Mouse (Mus musculus) E14TG2a.4 (cell line): Measurements from ENCODE around the gene Ntn4.

ENCODE experiments used
- H3K27me3 ChIP-seq: 2 replicates; pipeline ENCODE4 v1.6.1; 2014; ENCODE audit warnings: low read length, control low read depth; ENCODE audit not compliant: insufficient read depth
- H3K36me3 ChIP-seq: 2 replicates; pipeline ENCODE4 v1.6.1; 2014; ENCODE audit warnings: low read length, control low read depth; ENCODE audit not compliant: insufficient read depth
- H3K4me1 ChIP-seq: replicated peaks from 2 replicates; pipeline ENCODE4 v1.6.1; 2014; ENCODE audit warnings: low read depth, low read length, control low read depth
- H3K4me3 ChIP-seq: replicated peaks from 2 replicates; pipeline ENCODE4 v1.5.1; 2014; ENCODE audit warnings: mild to moderate bottlenecking, low read length
- H3K9me3 ChIP-seq: 2 replicates; pipeline ENCODE4 v1.6.1; 2014; ENCODE audit warnings: low read length, control low read depth
- CTCF ChIP-seq: conservative IDR thresholded peaks from 2 replicates; pipeline ENCODE4 v1.5.1; 2014; ENCODE audit warnings: low read length
- NANOG ChIP-seq: IDR thresholded peaks from 2 replicates; pipeline ENCODE4 v1.6.1; 2014; ENCODE audit warnings: borderline replicate concordance, low read length, mixed read lengths
- POU5F1 ChIP-seq: IDR thresholded peaks from 2 replicates; pipeline ENCODE4 v1.6.1; 2014; ENCODE audit warnings: low read length, borderline replicate concordance

Ntn4 gene

GRCm38 (mm10) chr10:93640521-93640952 is at the start of gene Ntn4:
Gene Ntn4, plus strand, starts transcription at chr10:93640681.
- peaks cover 68% of the 10 kb centered on the region for H3K27me3 ChIP-seq
- TF ChIP-seq POU5F1 (no peak), NANOG (no peak), CTCF (no peak)
- peaks cover 14% of the 10 kb centered on the region for H3K4me1 ChIP-seq
- no peaks in the 10 kb centered on the region for H3K9me3 ChIP-seq
- no peaks in the 10 kb centered on the region for H3K36me3 ChIP-seq
- H3K4me3 ChIP-seq = peak within 1 kb of the TSS; percentile 80

GRCm38 (mm10) chr10:93592456-93592855 is 48.0 kb upstream of the Ntn4 start:
- Histone ChIP-seq H3K4me3 (no peak overlapping the region), H3K9me3 (no peaks in the 10 kb centered on the region), H3K4me1 (peaks cover 18% of the 10 kb centered on the region), H3K36me3 (peaks cover 6% of the 10 kb centered on the region), H3K27me3 (peaks cover 9% of the 10 kb centered on the region; the same call in 1 of the 2 replicates)
- TF ChIP-seq NANOG = no peak
- no peak for TF ChIP-seq POU5F1
- no peak for TF ChIP-seq CTCF

GRCm38 (mm10) chr10:93594022-93594482 is 46.4 kb upstream of the Ntn4 start:
- Histone ChIP-seq H3K36me3 (no peaks in the 10 kb centered on the region), H3K9me3 (no peaks in the 10 kb centered on the region), H3K4me3 (peak overlapping the region; percentile 45; the same call in 1 of the 2 replicates), H3K27me3 (peaks cover 9% of the 10 kb centered on the region; the same call in 1 of the 2 replicates), H3K4me1 (peaks cover 6% of the 10 kb centered on the region; the same call in 1 of the 2 replicates)
- TF ChIP-seq NANOG = no peak
- peak; percentile 13; the same call in 1 of the 2 replicates for TF ChIP-seq CTCF
- TF ChIP-seq POU5F1 = no peak

- Histone ChIP-seq H3K36me3 (no peaks in the 10 kb centered on the region), H3K4me3 (no peak overlapping the region), H3K4me1 (peaks cover 6% of the 10 kb centered on the region; the same call in 1 of the 2 replicates), H3K9me3 (no peaks in the 10 kb centered on the region), H3K27me3 (peaks cover 9% of the 10 kb centered on the region; the same call in 1 of the 2 replicates)
- no peak for TF ChIP-seq POU5F1
- TF ChIP-seq NANOG = no peak
- no peak for TF ChIP-seq CTCF
Observed at GRCm38 (mm10) chr10:93595831-93596230, 44.6 kb upstream of the Ntn4 start.

GRCm38 (mm10) chr10:93596641-93597040 is 43.8 kb upstream of the Ntn4 start:
- TF ChIP-seq POU5F1 = no peak
- no peak for TF ChIP-seq NANOG
- TF ChIP-seq CTCF = no peak
- H3K27me3 ChIP-seq = peaks cover 9% of the 10 kb centered on the region; the same call in 1 of the 2 replicates
- peaks cover 6% of the 10 kb centered on the region; the same call in 1 of the 2 replicates for H3K4me1 ChIP-seq
- H3K4me3 ChIP-seq = no peak overlapping the region
- H3K9me3 ChIP-seq = no peaks in the 10 kb centered on the region
- no peaks in the 10 kb centered on the region for H3K36me3 ChIP-seq

GRCm38 (mm10) chr10:93602309-93602708 is 38.2 kb upstream of the Ntn4 start:
- H3K4me1 ChIP-seq = no peaks in the 10 kb centered on the region
- H3K36me3 ChIP-seq = no peaks in the 10 kb centered on the region
- H3K4me3 ChIP-seq = no peak overlapping the region
- H3K27me3 ChIP-seq = peaks cover 7% of the 10 kb centered on the region; the same call in 1 of the 2 replicates
- TF ChIP-seq POU5F1 (no peak), CTCF (no peak), NANOG (no peak)
- no peaks in the 10 kb centered on the region for H3K9me3 ChIP-seq

- TF ChIP-seq NANOG (no peak), CTCF (peak; percentile 33)
- no peak overlapping the region for H3K4me3 ChIP-seq
Observed at GRCm38 (mm10) chr10:93603256-93603655, 37.2 kb upstream of the Ntn4 start.

GRCm38 (mm10) chr10:93606326-93606725 is 34.2 kb upstream of the Ntn4 start:
- Histone ChIP-seq H3K9me3 (no peaks in the 10 kb centered on the region), H3K27me3 (peaks cover 7% of the 10 kb centered on the region; the same call in 1 of the 2 replicates), H3K4me1 (0 out of 2 replicates have a peak, but pooled peaks cover 2% of the 10 kb centered on the region), H3K4me3 (no peak overlapping the region), H3K36me3 (no peaks in the 10 kb centered on the region)
- TF ChIP-seq NANOG (no peak), CTCF (no peak), POU5F1 (no peak)

More at GRCm38 (mm10) chr10:93603256-93603655, 37.2 kb upstream of the Ntn4 start:
- H3K27me3 ChIP-seq = peaks cover 7% of the 10 kb centered on the region; the same call in 1 of the 2 replicates
- H3K36me3 ChIP-seq = no peaks in the 10 kb centered on the region
- H3K9me3 ChIP-seq = no peaks in the 10 kb centered on the region
- no peaks in the 10 kb centered on the region for H3K4me1 ChIP-seq

GRCm38 (mm10) chr10:93608051-93608450 is 32.4 kb upstream of the Ntn4 start:
- TF ChIP-seq POU5F1 = no peak
- no peak for TF ChIP-seq NANOG
- TF ChIP-seq CTCF = peak; percentile 77
- Histone ChIP-seq H3K4me3 (no peak overlapping the region), H3K9me3 (no peaks in the 10 kb centered on the region), H3K4me1 (0 out of 2 replicates have a peak, but pooled peaks cover 2% of the 10 kb centered on the region), H3K27me3 (peaks cover 3% of the 10 kb centered on the region; the same call in 1 of the 2 replicates), H3K36me3 (no peaks in the 10 kb centered on the region)
